Mouse (Mus musculus): Measurements from ENCODE around the gene Stoml1. TPM values are rescaled to one million over a fixed set of nuclear protein-coding genes. Genes with fewer than 3 reads are reported as not detected.
"Not testable (repeated sequence)": the region's sequence is repeated elsewhere in the genome, so short reads cannot be mapped to it uniquely, and the experiment has no call there.

Stoml1 gene
- polyA plus RNA-seq, 1 experiment from 2014 or later = 142 TPM

DNA sequence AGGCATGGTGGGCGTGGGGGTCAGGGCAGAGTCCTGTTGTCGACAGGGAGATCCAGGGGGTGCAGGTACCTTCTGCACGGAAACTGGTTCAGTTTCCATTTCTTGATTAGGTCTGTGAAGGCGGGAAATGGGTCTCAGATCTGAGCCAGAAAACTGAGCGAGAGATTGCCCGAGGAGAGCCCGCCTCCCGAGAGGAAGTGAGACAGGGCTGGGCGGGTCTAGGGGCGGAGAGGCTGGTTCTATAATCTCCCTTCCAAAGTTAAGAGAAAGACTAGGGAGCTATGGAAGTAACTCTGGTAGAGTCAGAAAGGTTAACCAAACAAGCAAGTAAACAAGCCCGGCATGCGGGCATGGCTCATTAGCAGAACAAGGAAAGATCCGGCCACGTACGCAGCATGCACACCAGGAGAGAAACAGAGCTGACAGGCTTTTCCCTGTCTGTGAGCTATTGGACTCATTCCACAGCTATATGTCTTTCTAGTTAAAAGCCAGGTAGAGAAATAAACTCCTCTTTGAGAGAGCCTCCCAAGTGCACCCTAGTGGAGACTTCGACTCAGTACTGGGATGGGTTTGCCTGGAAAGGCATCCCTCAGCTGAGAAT lies 3.3 kb upstream of the Stoml1 start, which contains the start of gene Pml:
Gene Pml (minus strand): TSS at position 195 of the 601 bp plus-strand sequence.
- Histone ChIP-seq H3K4me3 (ENCODE audit: low read length) (peak within 1 kb of the TSS; percentile 45), H3K36me3 (ENCODE audit: control insufficient read depth, insufficient read depth, low read length) (no peaks in the 10 kb centered on the region), H3K4me2 (ENCODE audit: low read length) (peak within 1 kb of the TSS; percentile 61), H3K27me3 (replicated peaks; ENCODE audit: control insufficient read depth, insufficient read depth, low read length) (no peaks in the 10 kb centered on the region), H3K9ac (ENCODE audit: low read depth, low read length) (peak within 1 kb of the TSS; percentile 59), H3K9me3 (ENCODE audit: control insufficient read depth, low read length) (no peaks in the 10 kb centered on the region), H3K4me1 (ENCODE audit: control insufficient read depth, insufficient read depth, low read depth, low read length) (peaks cover 12% of the 10 kb centered on the region), H3K27ac (ENCODE audit: low read depth, low read length) (peak within 1 kb of the TSS; percentile 73)
- 2% methylated on average over 16 of the region's 16 CpGs for WGBS
- 0 out of 2 replicates have a peak, but pooled peaks have one; percentile 29 for ATAC-seq

DNA sequence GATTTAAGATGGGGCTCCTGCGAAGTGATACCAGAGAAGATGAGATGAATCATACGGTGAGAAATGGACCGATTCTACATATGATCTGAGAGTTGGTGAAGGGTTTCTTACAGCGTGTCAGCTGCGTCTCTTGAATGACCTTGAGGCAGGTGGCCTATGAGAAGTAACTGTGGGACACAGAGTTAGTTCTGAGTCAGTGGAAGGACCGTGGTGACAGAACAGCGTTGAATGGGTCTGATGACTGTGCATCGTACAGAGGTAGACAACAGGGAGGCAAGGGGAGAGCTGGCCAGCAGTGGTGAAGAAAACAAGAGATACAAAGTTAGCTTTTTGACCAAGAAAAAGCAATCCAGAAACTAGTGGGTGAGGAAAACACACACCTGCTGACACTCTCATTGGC lies 2.6 kb upstream of the Stoml1 start:
- H3K27me3 ChIP-seq (replicated peaks; ENCODE audit: control insufficient read depth, insufficient read depth, low read length) = no peaks in the 10 kb centered on the region
- H3K4me1 ChIP-seq (ENCODE audit: control insufficient read depth, insufficient read depth, low read depth, low read length) = peaks cover 16% of the 10 kb centered on the region
- no peak overlapping the region for H3K27ac ChIP-seq (ENCODE audit: low read depth, low read length)
- H3K4me2 ChIP-seq (ENCODE audit: low read length) = peak overlapping the region; percentile 61
- ATAC-seq = no peak
- H3K36me3 ChIP-seq (ENCODE audit: control insufficient read depth, insufficient read depth, low read length) = no peaks in the 10 kb centered on the region
- H3K9me3 ChIP-seq (ENCODE audit: control insufficient read depth, low read length) = no peaks in the 10 kb centered on the region
- H3K4me3 ChIP-seq (ENCODE audit: low read length) = no peak overlapping the region
- WGBS = 76% methylated on average over 8 of the region's 8 CpGs
- no peak overlapping the region for H3K9ac ChIP-seq (ENCODE audit: low read depth, low read length)

DNA sequence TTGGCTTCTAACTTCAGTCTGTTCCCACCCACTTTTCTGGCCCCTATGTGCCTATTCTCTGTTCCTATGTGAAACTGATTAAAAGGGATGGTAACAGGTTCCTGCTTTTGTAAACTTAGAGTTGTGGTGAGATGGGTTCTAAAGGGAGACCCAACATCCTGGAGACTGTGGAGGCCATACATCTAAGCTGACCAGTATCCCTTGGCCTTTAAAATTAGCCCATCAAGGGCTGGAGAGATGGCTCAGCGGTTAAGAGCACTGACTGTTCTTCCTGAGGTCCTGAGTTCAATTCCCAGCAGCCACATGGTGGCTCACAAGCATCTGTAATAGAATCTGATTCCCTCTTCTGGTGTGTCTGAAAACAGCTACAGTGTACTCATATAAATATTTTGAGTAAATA lies 2.2 kb upstream of the Stoml1 start:
- ATAC-seq; H3K4me2 ChIP-seq (ENCODE audit: low read length); H3K27ac ChIP-seq (ENCODE audit: low read depth, low read length); H3K9ac ChIP-seq (ENCODE audit: low read depth, low read length); H3K36me3 ChIP-seq (ENCODE audit: control insufficient read depth, insufficient read depth, low read length); H3K4me3 ChIP-seq (ENCODE audit: low read length); H3K9me3 ChIP-seq (ENCODE audit: control insufficient read depth, low read length); H3K27me3 ChIP-seq (replicated peaks; ENCODE audit: control insufficient read depth, insufficient read depth, low read length): not testable (repeated sequence)
- H3K4me1 ChIP-seq (ENCODE audit: control insufficient read depth, insufficient read depth, low read depth, low read length) = peaks cover 16% of the 10 kb centered on the region
- WGBS = 87% methylated on average over 1 of the region's 1 CpGs

DNA sequence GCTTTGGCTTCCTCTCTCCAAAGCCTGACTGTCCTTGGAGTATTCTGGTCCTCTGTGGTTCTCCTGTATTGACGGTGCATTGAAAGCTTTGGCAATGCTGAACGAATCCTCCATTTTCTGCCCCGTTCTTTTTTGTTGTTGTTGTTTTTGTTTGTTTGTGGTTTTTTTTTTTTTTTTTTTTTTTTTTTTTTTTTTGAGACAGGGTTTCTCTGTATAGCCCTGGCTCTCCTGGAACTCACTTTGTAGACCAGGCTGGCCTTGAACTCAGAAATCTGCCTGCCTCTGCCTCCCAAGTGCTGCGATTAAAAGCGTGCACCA lies 800 bp downstream of the Stoml1 start:
- H3K27ac ChIP-seq (ENCODE audit: low read depth, low read length) = peak overlapping the region; percentile 78
- not testable (repeated sequence) for ATAC-seq; H3K9me3 ChIP-seq (ENCODE audit: control insufficient read depth, low read length); H3K27me3 ChIP-seq (replicated peaks; ENCODE audit: control insufficient read depth, insufficient read depth, low read length); H3K4me1 ChIP-seq (ENCODE audit: control insufficient read depth, insufficient read depth, low read depth, low read length)
- H3K4me2 ChIP-seq (ENCODE audit: low read length) = peak overlapping the region; percentile 65
- peak overlapping the region; percentile 87 for H3K9ac ChIP-seq (ENCODE audit: low read depth, low read length)
- 72% methylated on average over 5 of the region's 5 CpGs for WGBS
- peaks cover 17% of the 10 kb centered on the region for H3K36me3 ChIP-seq (ENCODE audit: control insufficient read depth, insufficient read depth, low read length)
- H3K4me3 ChIP-seq (ENCODE audit: low read length) = peak overlapping the region; percentile 89

DNA sequence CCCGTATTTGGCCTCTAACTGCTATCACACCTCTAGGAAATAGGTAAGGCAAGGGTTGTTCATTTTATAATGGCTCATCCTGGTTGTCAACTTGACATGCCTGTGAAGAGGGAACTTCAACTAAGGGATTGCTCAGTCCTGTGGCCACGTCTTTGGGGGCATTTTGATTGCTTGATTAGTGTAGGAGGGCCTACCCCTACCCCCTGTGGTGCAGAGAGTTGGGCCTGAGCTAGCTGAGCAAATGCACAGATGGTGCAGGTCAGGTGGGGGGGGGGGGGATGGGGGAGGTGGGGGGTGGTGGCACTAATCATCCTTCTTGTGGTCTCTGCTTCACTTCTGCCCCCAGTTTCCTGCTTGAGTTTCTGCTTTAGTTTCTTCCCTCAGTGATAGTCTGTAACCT lies 2.1 kb downstream of the Stoml1 start:
- H3K27me3 ChIP-seq (replicated peaks; ENCODE audit: control insufficient read depth, insufficient read depth, low read length) = no peaks in the 10 kb centered on the region
- H3K9me3 ChIP-seq (ENCODE audit: control insufficient read depth, low read length) = no peaks in the 10 kb centered on the region
- no peak overlapping the region for H3K4me3 ChIP-seq (ENCODE audit: low read length)
- H3K4me2 ChIP-seq (ENCODE audit: low read length) = no peak overlapping the region
- 54% methylated on average over 2 of the region's 2 CpGs for WGBS
- H3K9ac ChIP-seq (ENCODE audit: low read depth, low read length) = no peak overlapping the region
- ATAC-seq = no peak
- peaks cover 22% of the 10 kb centered on the region for H3K36me3 ChIP-seq (ENCODE audit: control insufficient read depth, insufficient read depth, low read length)
- no peak overlapping the region for H3K27ac ChIP-seq (ENCODE audit: low read depth, low read length)
- H3K4me1 ChIP-seq (ENCODE audit: control insufficient read depth, insufficient read depth, low read depth, low read length) = peaks cover 8% of the 10 kb centered on the region

DNA sequence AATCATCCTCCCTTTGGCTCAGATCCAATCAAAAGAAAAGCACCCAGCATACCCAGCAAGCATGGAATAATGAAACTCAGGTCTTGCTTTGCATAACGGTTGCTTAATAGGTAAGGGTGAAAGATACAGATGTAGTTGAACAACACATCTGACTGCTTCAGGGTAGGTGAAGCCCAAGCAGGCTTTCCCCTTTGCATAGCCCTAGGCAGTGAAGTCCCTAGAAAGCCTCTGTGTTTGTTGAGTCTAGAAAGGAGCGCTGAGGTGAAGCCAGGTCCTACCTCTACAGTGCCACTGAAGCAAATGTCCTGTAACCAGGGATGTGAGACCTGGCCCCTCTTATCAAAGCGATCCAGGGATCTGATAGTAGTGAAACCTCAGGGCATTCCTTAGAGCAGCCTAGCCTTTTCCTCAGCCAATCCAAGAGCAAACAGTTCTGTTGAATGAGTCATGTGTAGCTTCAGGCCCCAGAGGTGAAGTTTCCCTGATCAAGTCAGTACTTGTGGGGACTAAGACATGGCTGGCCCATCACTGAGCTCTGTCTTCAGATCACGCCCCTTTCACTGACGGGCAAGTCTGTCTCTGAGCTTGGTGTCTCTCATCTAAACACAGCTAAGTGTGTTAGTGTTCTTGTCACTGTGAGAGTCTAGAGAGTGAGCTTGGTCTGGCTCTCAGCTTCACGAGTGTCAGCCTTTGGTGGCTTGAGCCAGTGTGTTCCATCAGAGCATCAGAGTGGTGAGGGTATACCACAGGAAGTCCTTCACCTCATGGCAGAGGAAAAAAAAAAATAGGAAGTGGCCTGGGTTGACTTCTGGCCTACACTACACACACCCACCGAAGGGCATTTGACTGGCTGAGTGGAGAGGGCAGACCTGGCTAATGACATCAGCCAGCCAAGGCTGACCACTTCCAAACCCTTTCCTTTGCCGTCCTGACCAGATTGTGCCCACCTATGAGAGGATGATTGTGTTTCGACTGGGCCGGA lies 3.0 kb downstream of the Stoml1 start:
- ATAC-seq = no peak
- Histone ChIP-seq H3K36me3 (ENCODE audit: control insufficient read depth, insufficient read depth, low read length) (peaks cover 28% of the 10 kb centered on the region), H3K27me3 (replicated peaks; ENCODE audit: control insufficient read depth, insufficient read depth, low read length) (no peaks in the 10 kb centered on the region), H3K4me1 (ENCODE audit: control insufficient read depth, insufficient read depth, low read depth, low read length) (peaks cover 8% of the 10 kb centered on the region), H3K27ac (ENCODE audit: low read depth, low read length) (no peak overlapping the region), H3K4me2 (ENCODE audit: low read length) (no peak overlapping the region), H3K9ac (ENCODE audit: low read depth, low read length) (no peak overlapping the region), H3K4me3 (ENCODE audit: low read length) (no peak overlapping the region), H3K9me3 (ENCODE audit: control insufficient read depth, low read length) (no peaks in the 10 kb centered on the region)
- 89% methylated on average over 10 of the region's 10 CpGs for WGBS

DNA sequence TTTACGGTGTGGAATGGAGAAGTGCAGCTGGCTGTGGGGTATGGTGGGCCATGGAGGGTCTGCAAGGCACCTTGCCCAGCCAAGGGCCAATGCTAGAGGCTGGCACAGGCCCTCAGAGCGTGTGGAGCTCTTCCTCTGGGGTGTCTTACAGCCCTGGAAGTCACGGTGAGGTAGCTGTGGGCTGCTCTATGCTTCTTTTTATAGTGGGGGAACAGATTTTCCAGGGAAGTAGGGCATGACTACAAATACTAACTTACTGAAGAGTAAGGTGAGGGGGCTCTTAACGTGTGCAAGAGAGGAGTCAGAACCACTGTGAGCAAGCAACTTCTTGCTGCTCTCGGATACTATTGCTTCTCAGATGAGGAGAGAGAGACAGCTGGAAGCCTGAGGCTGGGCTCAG lies 9.5 kb downstream of the Stoml1 start:
- Histone ChIP-seq H3K27ac (ENCODE audit: low read depth, low read length) (no peak overlapping the region), H3K36me3 (ENCODE audit: control insufficient read depth, insufficient read depth, low read length) (peaks cover 34% of the 10 kb centered on the region), H3K4me2 (ENCODE audit: low read length) (no peak overlapping the region), H3K27me3 (replicated peaks; ENCODE audit: control insufficient read depth, insufficient read depth, low read length) (no peaks in the 10 kb centered on the region), H3K4me1 (ENCODE audit: control insufficient read depth, insufficient read depth, low read depth, low read length) (no peaks in the 10 kb centered on the region), H3K9ac (ENCODE audit: low read depth, low read length) (no peak overlapping the region), H3K9me3 (ENCODE audit: control insufficient read depth, low read length) (no peaks in the 10 kb centered on the region), H3K4me3 (ENCODE audit: low read length) (no peak overlapping the region)
- ATAC-seq = no peak
- WGBS = 95% methylated on average over 5 of the region's 5 CpGs

DNA sequence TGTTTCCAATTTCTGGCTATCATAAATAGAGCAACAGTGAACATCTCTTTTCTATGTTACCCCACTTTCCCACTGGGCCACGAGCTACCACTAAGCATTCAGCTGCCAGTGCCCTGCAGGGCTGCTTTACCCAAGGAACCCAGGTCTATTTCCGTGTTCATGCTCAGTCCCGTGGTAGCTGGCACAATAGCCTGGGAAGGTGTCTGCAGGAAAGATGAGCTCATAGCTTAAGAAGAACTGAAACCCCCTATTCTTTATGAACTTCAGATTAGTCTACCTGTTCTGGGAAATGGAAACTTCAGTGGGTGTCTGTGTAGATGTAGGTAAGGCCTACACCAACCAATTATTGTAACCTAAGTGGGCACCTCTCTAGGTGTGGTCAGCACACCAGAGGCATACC lies 12.4 kb downstream of the Stoml1 start:
- H3K27ac ChIP-seq (ENCODE audit: low read depth, low read length) = no peak overlapping the region
- peaks cover 21% of the 10 kb centered on the region for H3K36me3 ChIP-seq (ENCODE audit: control insufficient read depth, insufficient read depth, low read length)
- no peaks in the 10 kb centered on the region for H3K27me3 ChIP-seq (replicated peaks; ENCODE audit: control insufficient read depth, insufficient read depth, low read length)
- no peaks in the 10 kb centered on the region for H3K9me3 ChIP-seq (ENCODE audit: control insufficient read depth, low read length)
- H3K4me1 ChIP-seq (ENCODE audit: control insufficient read depth, insufficient read depth, low read depth, low read length) = no peaks in the 10 kb centered on the region
- WGBS = 81% methylated on average over 3 of the region's 3 CpGs
- no peak for ATAC-seq
- no peak overlapping the region for H3K4me2 ChIP-seq (ENCODE audit: low read length)
- no peak overlapping the region for H3K4me3 ChIP-seq (ENCODE audit: low read length)
- H3K9ac ChIP-seq (ENCODE audit: low read depth, low read length) = no peak overlapping the region

DNA sequence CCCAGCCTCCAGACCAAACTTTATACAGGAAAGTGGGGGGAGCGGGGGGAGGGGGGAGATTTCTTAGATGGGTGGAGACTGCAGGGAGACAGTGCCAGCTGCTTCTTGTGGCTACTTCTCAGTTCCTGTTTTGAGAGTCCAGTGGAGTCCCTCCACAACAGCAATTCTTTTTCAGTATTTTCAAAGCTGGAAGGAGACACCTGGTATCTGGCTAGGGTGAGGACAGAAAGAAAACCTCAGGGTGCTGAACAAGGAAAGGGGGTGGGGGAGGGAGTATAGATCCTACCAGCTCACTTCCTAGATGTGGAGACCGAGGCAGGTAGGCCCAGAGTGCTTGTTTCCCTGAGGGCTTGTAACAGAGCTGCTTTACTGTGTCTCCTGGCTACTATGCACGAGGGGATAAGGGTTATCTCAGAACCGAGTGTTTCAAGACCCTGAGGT lies 13.6 kb downstream of the Stoml1 start:
- Histone ChIP-seq H3K4me3 (ENCODE audit: low read length) (no peak overlapping the region), H3K27me3 (replicated peaks; ENCODE audit: control insufficient read depth, insufficient read depth, low read length) (no peaks in the 10 kb centered on the region), H3K4me2 (ENCODE audit: low read length) (no peak overlapping the region), H3K27ac (ENCODE audit: low read depth, low read length) (no peak overlapping the region), H3K9me3 (ENCODE audit: control insufficient read depth, low read length) (no peaks in the 10 kb centered on the region), H3K9ac (ENCODE audit: low read depth, low read length) (no peak overlapping the region), H3K36me3 (ENCODE audit: control insufficient read depth, insufficient read depth, low read length) (peaks cover 13% of the 10 kb centered on the region), H3K4me1 (ENCODE audit: control insufficient read depth, insufficient read depth, low read depth, low read length) (no peaks in the 10 kb centered on the region)
- WGBS = 40% methylated on average over 4 of the region's 4 CpGs
- no peak for ATAC-seq

All from hindbrain, embryonic 16.5 days (tissue).